Mouse (Mus musculus) hindbrain, embryonic 15.5 days (tissue): Measurements from ENCODE around the gene Kcnt2. TPM values are rescaled to one million over a fixed set of nuclear protein-coding genes. Genes with fewer than 3 reads are reported as not detected.

ENCODE experiments used
- ATAC-seq: fragments of 200-750 bp; cut with Nextera tagmentation; 2 replicates; pipeline ENCODE4 v1.8.0; 2017; ENCODE audit warnings: low read depth, moderate number of reproducible peaks, moderate TSS enrichment; ENCODE audit not compliant: low FRiP score
- H3K27ac ChIP-seq: fragments of 300-500 bp; sonication (generic); replicated peaks from 2 replicates; pipeline ENCODE4 v1.5.1; 2015; ENCODE audit warnings: mild to moderate bottlenecking, inconsistent platforms
- H3K27me3 ChIP-seq: fragments of 300-500 bp; sonication (generic); 2 replicates; pipeline ENCODE4 v1.6.1; 2015; ENCODE audit warnings: control low read depth, inconsistent platforms
- H3K36me3 ChIP-seq: fragments of 300-500 bp; sonication (generic); 2 replicates; pipeline ENCODE4 v1.6.1; 2015; ENCODE audit warnings: control low read depth, inconsistent platforms
- H3K4me1 ChIP-seq: fragments of 300-500 bp; sonication (generic); replicated peaks from 2 replicates; pipeline ENCODE4 v1.6.1; 2015; ENCODE audit warnings: control low read depth, inconsistent platforms
- H3K4me2 ChIP-seq: fragments of 300-500 bp; sonication (generic); 2 replicates; pipeline ENCODE4 v1.6.1; 2015; ENCODE audit warnings: moderate library complexity, mild to moderate bottlenecking, inconsistent platforms
- H3K4me3 ChIP-seq: fragments of 300-500 bp; sonication (generic); 2 replicates; pipeline ENCODE4 v1.5.1; 2015; ENCODE audit warnings: mild to moderate bottlenecking, inconsistent platforms
- H3K9ac ChIP-seq: fragments of 300-500 bp; sonication (generic); 2 replicates; pipeline ENCODE4 v1.6.1; 2015; ENCODE audit warnings: inconsistent platforms
- H3K9me3 ChIP-seq: fragments of 300-500 bp; sonication (generic); 2 replicates; pipeline ENCODE4 v1.6.1; 2016; ENCODE audit warnings: control low read depth, inconsistent platforms
- WGBS: fragments of 180-500 bp; shearing (Covaris S2); methylation state at CpG from one replicate; pipeline ENCODE4 v1.1.7; 2015; 5-methylcytosine and 5-hydroxymethylcytosine counted together
- polyA plus RNA-seq: library from polyadenylated mRNA; unstranded; fragments of >200 nt; fragmentation: Nextera tagmentation; extraction: Ambion mirVana; gene quantifications from 2 replicates; pipeline ENCODE4 v1.2.1, GENCODE M21; 2015

Gene Kcnt2
- polyA plus RNA-seq, 1 experiment from 2014 or later = 2.8 TPM

DNA sequence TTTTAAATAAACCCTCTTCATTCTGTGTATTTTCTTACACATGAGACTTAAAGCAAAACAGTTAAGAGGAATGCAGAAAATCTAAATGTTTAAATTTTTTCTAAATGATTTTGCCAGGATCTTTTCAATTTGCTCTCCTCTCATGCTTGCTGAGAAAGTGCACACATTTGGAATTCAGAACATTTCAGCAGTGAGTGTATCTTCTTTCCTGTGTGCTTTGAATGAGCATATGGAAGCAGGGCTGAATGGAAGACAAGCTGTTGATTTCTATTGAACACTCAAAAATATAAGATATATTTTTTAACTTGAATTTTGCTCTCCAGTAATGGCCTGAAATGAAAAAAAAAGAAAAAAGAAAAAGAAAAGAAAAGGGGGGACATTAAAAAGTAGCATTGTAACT, 49.5 kb downstream of the Kcnt2 start:
- ATAC-seq = no peak
- Histone ChIP-seq H3K4me3 (no peak overlapping the region), H3K9ac (no peak overlapping the region)

DNA sequence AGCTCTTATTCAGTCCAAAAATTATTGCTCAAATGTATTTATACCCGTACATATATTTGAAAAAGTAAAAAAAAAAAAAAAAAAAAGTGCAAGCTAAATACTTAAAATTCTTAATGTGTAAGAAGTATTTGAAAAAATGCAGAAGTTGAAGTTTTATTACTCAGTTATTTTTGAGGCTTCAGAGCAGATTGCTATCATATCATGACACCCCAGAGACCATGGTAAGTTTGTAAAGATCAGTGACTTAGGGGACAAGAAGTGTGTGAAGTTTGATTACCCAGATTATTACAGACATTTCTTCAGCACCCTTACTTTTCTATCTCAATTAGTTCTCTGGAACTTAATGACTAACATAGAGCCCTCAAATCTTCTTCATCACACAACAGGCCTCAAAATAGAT, 58.3 kb downstream of the Kcnt2 start:
- no peak overlapping the region for H3K27ac ChIP-seq
- H3K9ac ChIP-seq = no peak overlapping the region
- no peak overlapping the region for H3K4me2 ChIP-seq
- no peaks in the 10 kb centered on the region for H3K36me3 ChIP-seq
- no peaks in the 10 kb centered on the region for H3K27me3 ChIP-seq
- no peaks in the 10 kb centered on the region for H3K4me1 ChIP-seq
- no peak overlapping the region for H3K4me3 ChIP-seq
- 88% methylated on average over 1 of the region's 1 CpGs for WGBS
- H3K9me3 ChIP-seq = no peaks in the 10 kb centered on the region
- ATAC-seq = no peak

More for the DNA sequence above, 49.5 kb downstream of the Kcnt2 start:
- no peaks in the 10 kb centered on the region for H3K27me3 ChIP-seq
- no peaks in the 10 kb centered on the region for H3K4me1 ChIP-seq
- H3K27ac ChIP-seq = no peak overlapping the region
- H3K36me3 ChIP-seq = no peaks in the 10 kb centered on the region
- no peaks in the 10 kb centered on the region for H3K9me3 ChIP-seq
- H3K4me2 ChIP-seq = no peak overlapping the region

DNA sequence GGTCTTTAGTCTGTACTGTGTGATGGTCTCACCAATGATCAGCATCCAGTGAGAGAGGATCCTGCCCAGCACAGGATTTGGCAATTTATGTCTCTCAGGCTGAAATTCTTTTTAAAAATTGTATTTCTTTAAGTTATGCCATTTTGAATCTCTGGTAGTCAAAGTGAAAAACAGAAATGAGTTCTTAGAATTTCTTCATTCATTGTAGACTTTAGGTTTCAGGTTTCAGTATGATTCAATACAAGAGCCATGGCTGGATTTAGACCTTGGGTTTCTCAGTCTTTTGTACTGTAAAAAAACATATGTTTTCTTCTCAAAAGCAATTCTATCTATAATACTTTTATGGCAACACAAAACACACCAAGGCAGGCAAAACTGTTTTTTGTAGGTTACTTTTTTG, 59.4 kb downstream of the Kcnt2 start:
- no peak overlapping the region for H3K27ac ChIP-seq
- no peaks in the 10 kb centered on the region for H3K36me3 ChIP-seq
- no peaks in the 10 kb centered on the region for H3K4me1 ChIP-seq
- H3K27me3 ChIP-seq = no peaks in the 10 kb centered on the region
- no peak overlapping the region for H3K4me2 ChIP-seq
- ATAC-seq = no peak
- no peak overlapping the region for H3K4me3 ChIP-seq
- no peaks in the 10 kb centered on the region for H3K9me3 ChIP-seq
- no peak overlapping the region for H3K9ac ChIP-seq

DNA sequence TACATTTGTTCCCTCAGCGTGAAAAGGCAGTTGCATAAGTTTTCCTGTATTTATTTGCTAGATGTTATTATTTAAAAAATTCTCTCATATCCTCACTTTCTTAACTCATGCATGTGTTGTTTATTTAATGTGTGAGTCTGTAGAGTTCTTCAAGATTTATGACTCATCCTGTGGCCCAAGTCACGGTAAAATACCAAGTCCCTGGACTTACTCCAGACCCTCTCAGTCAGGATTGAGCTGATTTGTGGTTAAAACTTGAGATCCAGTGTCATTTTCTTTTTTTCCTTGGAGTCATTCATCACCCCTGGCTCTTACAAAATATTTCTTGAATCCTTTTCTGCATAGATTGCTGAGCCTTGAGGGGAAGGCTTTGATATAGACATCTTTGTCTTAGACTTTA, 60.4 kb downstream of the Kcnt2 start:
- Histone ChIP-seq H3K4me2 (no peak overlapping the region), H3K9ac (no peak overlapping the region), H3K36me3 (no peaks in the 10 kb centered on the region), H3K4me1 (no peaks in the 10 kb centered on the region), H3K27me3 (no peaks in the 10 kb centered on the region), H3K9me3 (no peaks in the 10 kb centered on the region), H3K4me3 (no peak overlapping the region), H3K27ac (no peak overlapping the region)
- ATAC-seq = no peak
- WGBS = 84% methylated on average over 2 of the region's 2 CpGs

DNA sequence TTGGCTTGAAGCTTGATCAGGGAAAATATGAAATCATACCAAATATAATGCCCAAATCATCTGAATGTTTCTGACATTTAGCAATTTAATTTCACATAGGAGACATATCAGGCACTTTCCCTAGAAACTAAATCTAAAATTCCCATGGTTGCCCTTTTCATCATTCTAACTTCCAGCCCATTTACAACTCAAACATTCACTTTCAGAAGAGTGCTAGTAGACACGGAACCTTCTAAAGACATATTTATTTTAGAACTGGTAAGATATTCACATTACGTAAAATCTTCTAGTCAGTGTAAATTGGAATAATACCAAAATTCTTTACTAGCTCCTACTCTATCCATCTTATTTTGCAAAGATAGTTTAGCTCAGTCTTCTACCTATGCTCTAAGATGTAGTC, 64.8 kb downstream of the Kcnt2 start:
- no peak overlapping the region for H3K4me3 ChIP-seq
- no peak overlapping the region for H3K27ac ChIP-seq
- H3K9ac ChIP-seq = no peak overlapping the region
- H3K9me3 ChIP-seq = no peaks in the 10 kb centered on the region
- no peak for ATAC-seq
- H3K27me3 ChIP-seq = no peaks in the 10 kb centered on the region
- no peaks in the 10 kb centered on the region for H3K36me3 ChIP-seq
- no peak overlapping the region for H3K4me2 ChIP-seq
- WGBS = 93% methylated on average over 2 of the region's 2 CpGs
- H3K4me1 ChIP-seq = no peaks in the 10 kb centered on the region

DNA sequence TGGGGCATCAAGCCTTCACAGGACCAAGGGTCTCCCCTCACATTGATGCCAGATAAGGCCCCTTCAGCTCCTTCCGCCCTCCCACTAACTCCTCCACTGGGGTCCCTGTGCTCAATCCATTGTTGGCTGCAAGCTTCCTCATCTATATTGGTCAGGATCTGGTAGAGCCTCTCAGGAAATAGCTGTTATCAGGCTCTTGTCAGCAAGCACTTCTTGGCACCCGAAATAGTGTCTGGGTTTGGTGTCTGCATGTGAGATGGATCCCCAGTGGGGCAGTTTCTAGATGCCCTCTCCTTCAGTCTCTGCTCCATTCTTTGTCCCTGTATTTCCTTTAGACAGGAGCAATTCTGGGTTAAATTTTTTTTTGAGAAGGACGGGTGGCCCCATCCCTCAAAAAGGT, 79.1 kb downstream of the Kcnt2 start:
- WGBS = 87% methylated on average over 3 of the region's 3 CpGs
- no peak for ATAC-seq

DNA sequence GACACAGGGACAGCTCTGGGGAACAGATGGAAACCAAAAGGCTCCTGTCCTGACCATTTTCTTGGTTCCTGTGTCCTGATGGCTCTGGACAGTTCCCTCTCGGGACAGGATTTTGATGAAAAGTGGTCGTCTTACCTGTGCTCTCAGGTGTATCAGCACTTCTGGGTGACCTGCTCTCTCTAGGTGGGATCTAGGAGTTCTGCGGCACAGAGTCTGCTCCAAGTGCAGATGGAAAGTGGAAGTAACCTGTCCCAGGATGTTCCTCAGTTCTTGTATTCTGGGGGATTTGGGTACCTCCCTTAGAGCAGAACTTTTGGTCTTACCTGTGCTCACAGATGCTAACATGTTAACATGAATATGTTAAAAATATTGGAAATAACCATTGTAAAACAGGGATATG, 80.8 kb downstream of the Kcnt2 start:
- Histone ChIP-seq H3K27me3 (no peaks in the 10 kb centered on the region), H3K9me3 (no peaks in the 10 kb centered on the region), H3K36me3 (no peaks in the 10 kb centered on the region), H3K27ac (no peak overlapping the region), H3K4me3 (no peak overlapping the region), H3K4me1 (no peaks in the 10 kb centered on the region), H3K9ac (no peak overlapping the region), H3K4me2 (no peak overlapping the region)
- whole genome bisulfite sequencing = 91% methylated on average over 3 of the region's 3 CpGs
- no peak for ATAC-seq

More for the DNA sequence above, 79.1 kb downstream of the Kcnt2 start:
- Histone ChIP-seq H3K4me1 (no peaks in the 10 kb centered on the region), H3K9me3 (no peaks in the 10 kb centered on the region), H3K27me3 (no peaks in the 10 kb centered on the region), H3K9ac (no peak overlapping the region), H3K36me3 (no peaks in the 10 kb centered on the region), H3K27ac (no peak overlapping the region), H3K4me2 (no peak overlapping the region), H3K4me3 (no peak overlapping the region)

DNA sequence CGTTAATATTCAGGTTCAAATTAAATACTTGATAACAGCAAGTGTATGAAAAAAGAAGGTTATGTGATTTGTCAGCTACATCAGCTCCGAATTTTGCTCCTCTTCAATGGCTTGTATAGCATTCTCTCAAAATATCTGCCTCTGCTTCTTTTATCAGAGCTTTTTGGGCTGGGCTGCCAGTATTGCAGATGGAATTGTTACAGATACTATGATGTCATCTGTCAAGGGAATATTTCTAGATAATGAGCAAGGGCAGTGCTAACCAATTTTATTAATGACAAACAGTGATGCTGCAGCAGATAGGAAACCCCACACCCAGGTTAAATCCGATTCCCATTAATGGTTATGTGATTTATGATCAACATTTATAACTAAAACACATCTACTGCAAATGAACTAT, 87.7 kb downstream of the Kcnt2 start:
- H3K4me1 ChIP-seq = no peaks in the 10 kb centered on the region
- no peak for ATAC-seq
- H3K9me3 ChIP-seq = no peaks in the 10 kb centered on the region
- H3K4me2 ChIP-seq = no peak overlapping the region
- 77% methylated on average over 3 of the region's 3 CpGs for WGBS
- no peak overlapping the region for H3K4me3 ChIP-seq
- no peak overlapping the region for H3K27ac ChIP-seq
- no peaks in the 10 kb centered on the region for H3K36me3 ChIP-seq
- H3K9ac ChIP-seq = no peak overlapping the region
- H3K27me3 ChIP-seq = no peaks in the 10 kb centered on the region

DNA sequence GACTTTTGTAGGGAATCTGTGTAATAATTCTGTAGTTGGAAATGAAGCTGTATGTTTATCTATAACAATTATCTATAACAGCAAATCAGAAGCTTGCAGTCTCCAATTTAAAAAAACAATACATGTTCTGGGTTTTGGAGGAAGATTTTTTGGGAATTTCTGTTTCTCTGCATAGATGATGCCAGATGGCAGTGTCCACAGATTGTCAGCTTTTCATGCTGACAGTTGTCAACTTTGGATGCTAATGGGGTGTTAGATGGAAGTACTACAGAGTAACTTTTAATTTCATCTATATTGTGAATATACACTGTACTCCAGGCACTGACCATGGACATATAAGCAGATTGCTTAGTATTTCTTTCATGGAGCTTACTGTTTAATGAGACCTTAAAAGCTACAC, 92.5 kb downstream of the Kcnt2 start:
- no peak overlapping the region for H3K27ac ChIP-seq
- no peaks in the 10 kb centered on the region for H3K4me1 ChIP-seq
- H3K4me2 ChIP-seq = no peak overlapping the region
- no peaks in the 10 kb centered on the region for H3K9me3 ChIP-seq
- no peaks in the 10 kb centered on the region for H3K36me3 ChIP-seq
- no peaks in the 10 kb centered on the region for H3K27me3 ChIP-seq
- no peak for ATAC-seq
- H3K9ac ChIP-seq = no peak overlapping the region
- H3K4me3 ChIP-seq = no peak overlapping the region

DNA sequence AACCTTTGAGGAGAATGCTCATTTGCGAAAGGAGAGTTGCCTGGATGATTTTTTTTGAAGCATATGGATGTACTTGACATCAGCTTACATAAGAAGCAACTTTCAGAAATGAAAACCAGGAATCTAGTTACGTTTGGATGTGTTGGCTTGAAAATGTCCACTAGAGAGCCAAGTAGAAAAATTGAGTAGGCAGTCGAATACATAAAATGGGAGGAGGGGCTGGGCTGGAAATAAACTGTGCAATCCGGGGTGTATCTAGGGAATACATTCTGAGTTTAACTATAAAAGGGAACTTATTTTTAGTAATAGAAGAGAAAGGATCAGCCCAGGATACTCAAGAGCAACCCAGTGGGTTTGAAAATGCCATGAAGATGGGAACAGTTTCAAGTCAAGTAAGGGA, 93.4 kb downstream of the Kcnt2 start:
- Histone ChIP-seq H3K4me1 (no peaks in the 10 kb centered on the region), H3K9ac (no peak overlapping the region), H3K4me3 (no peak overlapping the region), H3K27ac (no peak overlapping the region), H3K27me3 (no peaks in the 10 kb centered on the region), H3K9me3 (no peaks in the 10 kb centered on the region), H3K36me3 (no peaks in the 10 kb centered on the region), H3K4me2 (no peak overlapping the region)
- ATAC-seq = no peak
- 71% methylated on average over 4 of the region's 4 CpGs for WGBS

DNA sequence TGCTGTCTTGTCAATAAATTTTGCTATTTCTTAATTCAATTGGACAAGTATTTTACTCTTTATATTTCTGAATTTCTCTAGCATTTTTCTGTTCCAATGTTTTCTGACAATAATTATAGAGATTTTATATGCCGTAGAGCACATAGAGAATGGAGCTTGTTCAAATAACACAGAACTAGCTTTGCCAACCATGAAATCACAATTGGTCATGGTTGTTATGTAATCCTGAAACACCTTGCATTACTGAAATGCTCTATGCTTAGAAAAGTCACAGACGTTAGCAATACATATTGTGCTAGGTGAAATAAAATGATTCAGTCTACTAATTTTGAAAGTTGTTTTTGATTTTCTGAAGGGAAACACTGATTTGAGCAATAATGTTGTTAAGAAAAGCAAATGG, 118.8 kb downstream of the Kcnt2 start:
- no peaks in the 10 kb centered on the region for H3K9me3 ChIP-seq
- H3K4me2 ChIP-seq = no peak overlapping the region
- WGBS = 38% methylated on average over 2 of the region's 2 CpGs
- no peak overlapping the region for H3K27ac ChIP-seq
- H3K4me1 ChIP-seq = no peaks in the 10 kb centered on the region
- ATAC-seq = no peak
- H3K27me3 ChIP-seq = no peaks in the 10 kb centered on the region
- H3K36me3 ChIP-seq = no peaks in the 10 kb centered on the region
- no peak overlapping the region for H3K4me3 ChIP-seq
- no peak overlapping the region for H3K9ac ChIP-seq

DNA sequence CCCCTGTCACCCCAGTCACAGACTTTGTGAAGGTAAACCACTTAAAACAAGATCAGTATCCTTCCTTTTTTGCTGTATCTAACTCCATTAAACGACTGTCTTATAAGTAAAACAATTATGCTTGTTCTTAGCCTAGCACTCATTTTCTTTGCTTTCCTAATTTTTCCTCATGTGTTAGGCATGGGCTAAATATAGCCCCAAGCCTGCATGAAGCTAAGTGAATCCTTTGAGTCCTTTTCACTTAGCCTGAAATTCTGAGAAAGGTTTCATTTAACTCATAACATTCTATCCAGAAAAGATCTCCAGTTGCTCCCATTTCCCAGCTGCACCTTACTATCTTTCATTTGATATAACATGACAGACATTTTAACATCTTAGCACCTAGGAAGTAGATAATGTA, 127.6 kb downstream of the Kcnt2 start:
- no peak overlapping the region for H3K4me2 ChIP-seq
- H3K27ac ChIP-seq = no peak overlapping the region
- ATAC-seq = no peak
- H3K4me3 ChIP-seq = no peak overlapping the region
- no peak overlapping the region for H3K9ac ChIP-seq
- no peaks in the 10 kb centered on the region for H3K36me3 ChIP-seq
- no peaks in the 10 kb centered on the region for H3K27me3 ChIP-seq
- no peaks in the 10 kb centered on the region for H3K4me1 ChIP-seq
- no peaks in the 10 kb centered on the region for H3K9me3 ChIP-seq
- 75% methylated on average over 1 of the region's 1 CpGs for WGBS

DNA sequence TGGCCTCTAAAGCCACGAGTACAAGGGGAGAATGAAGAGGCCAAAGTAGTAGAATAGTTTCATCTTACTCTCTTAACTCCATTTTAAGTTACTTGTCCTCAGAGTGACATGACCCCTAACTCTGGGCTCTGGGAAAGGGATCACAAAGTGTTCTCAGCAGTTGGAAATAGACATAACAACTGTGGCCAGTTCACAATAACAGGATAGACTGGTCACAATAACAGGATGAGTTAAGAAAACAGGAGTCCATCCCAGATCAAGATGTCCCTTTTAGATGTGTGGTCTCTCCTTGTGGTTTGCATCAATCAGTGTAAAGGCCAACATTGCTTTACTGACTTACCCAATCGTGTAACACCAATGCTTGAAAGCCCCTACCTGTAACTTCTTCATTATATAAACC, 132.8 kb downstream of the Kcnt2 start:
- no peak overlapping the region for H3K4me2 ChIP-seq
- no peaks in the 10 kb centered on the region for H3K4me1 ChIP-seq
- H3K27ac ChIP-seq = no peak overlapping the region
- whole genome bisulfite sequencing = 79% methylated on average over 2 of the region's 2 CpGs
- no peaks in the 10 kb centered on the region for H3K9me3 ChIP-seq
- H3K36me3 ChIP-seq = no peaks in the 10 kb centered on the region
- no peak overlapping the region for H3K9ac ChIP-seq
- no peak for ATAC-seq
- H3K4me3 ChIP-seq = no peak overlapping the region
- no peaks in the 10 kb centered on the region for H3K27me3 ChIP-seq
